In genomic region chr17:15656881-15657607, GRCm38 (mm10) we compare ENCODE assay signal across 8 mouse cellular contexts. TPM values are rescaled to one million over a fixed set of nuclear protein-coding genes. Genes with fewer than 3 reads are reported as not detected.
DNase-seq lines count a peak whose midpoint lies in the region; ATAC-seq and TF ChIP-seq lines count a peak whose summit lies in the region.

No protein-coding gene starts in this region.

- TF ChIP-seq POLR2A in bone marrow macrophage, adult 2 months (IDR thresholded peaks at IDR 0.05; ENCODE audit: borderline replicate concordance, low read depth, low read length), result no peak

- no peaks in the 10 kb centered on the region for H3K27me3 ChIP-seq in embryonic facial prominence, embryonic 14.5 days (replicated peaks; ENCODE audit: control insufficient read depth, insufficient read depth, low read length)
- H3K27me3 ChIP-seq in intestine, embryonic 15.5 days (replicated peaks), result no peaks in the 10 kb centered on the region

- peak overlapping the region; percentile 10; the same call in 1 of the 2 replicates for H3K4me2 ChIP-seq in embryonic facial prominence, embryonic 14.5 days (ENCODE audit: low read depth, low read length)
- H3K4me2 ChIP-seq in intestine, embryonic 15.5 days (replicated peaks), result peak overlapping the region; percentile 26; the same call in 1 of the 2 replicates

- ATAC-seq in embryonic facial prominence, embryonic 14.5 days (ENCODE audit: low read depth), result peak; percentile 80; the same call in 1 of the 2 replicates
- peak; percentile 95 for ATAC-seq in intestine, embryonic 15.5 days

- H3K9me3 ChIP-seq in embryonic facial prominence, embryonic 14.5 days (ENCODE audit: control insufficient read depth, low read length), result no peaks in the 10 kb centered on the region
- H3K9me3 ChIP-seq in intestine, embryonic 15.5 days, result no peaks in the 10 kb centered on the region

- TF ChIP-seq CTCF in bone marrow macrophage, adult 2 months (IDR thresholded peaks at IDR 0.05; ENCODE audit: low read depth, low read length), result no peak

- H3K4me1 ChIP-seq in bone marrow macrophage, adult 2 months (ENCODE audit: control insufficient read depth, insufficient read depth, low read length), result peaks cover 18% of the 10 kb centered on the region
- H3K4me1 ChIP-seq in embryonic facial prominence, embryonic 14.5 days (ENCODE audit: control insufficient read depth, insufficient read depth, low read length), result peaks cover 8% of the 10 kb centered on the region; the same call in 1 of the 2 replicates
- H3K4me1 ChIP-seq in intestine, embryonic 15.5 days (replicated peaks), result 0 out of 2 replicates have a peak, but pooled peaks cover 7% of the 10 kb centered on the region

- peak overlapping the region; percentile 37 for H3K4me3 ChIP-seq in bone marrow macrophage, adult 2 months (ENCODE audit: insufficient read depth, low read length)
- no peak overlapping the region for H3K4me3 ChIP-seq in embryonic facial prominence, embryonic 14.5 days (ENCODE audit: low read depth, low read length)
- H3K4me3 ChIP-seq in intestine, embryonic 15.5 days (replicated peaks), result no peak overlapping the region

- H3K27ac ChIP-seq in bone marrow macrophage, adult 2 months (ENCODE audit: insufficient read depth, low read depth, low read length), result peak overlapping the region; percentile 76
- H3K27ac ChIP-seq in embryonic facial prominence, embryonic 14.5 days (replicated peaks; ENCODE audit: low read depth, low read length), result peak overlapping the region; percentile 25; the same call in 1 of the 2 replicates
- H3K27ac ChIP-seq in intestine, embryonic 15.5 days, result no peak overlapping the region

- 11% methylated on average over 5 of the region's 6 CpGs for WGBS in embryonic facial prominence, embryonic 14.5 days
- 20% methylated on average over 6 of the region's 6 CpGs for WGBS in intestine, embryonic 15.5 days

- DNase-seq in embryonic facial prominence, embryonic 14.5 days (ENCODE audit: low spot score), result peak; percentile 73
- DNase-seq in lung, adult 18-20 months, result peak; percentile 27 to 28
- DNase-seq in skeletal muscle tissue, adult 2 months (ENCODE audit: low read depth, low spot score), result peak; percentile 2
- no peak for DNase-seq in urinary bladder, postnatal 25 days (ENCODE audit: low spot score)
- no peak for DNase-seq in frontal cortex, postnatal 10 days (ENCODE audit: low spot score in 2 of 2)
- DNase-seq in adrenal gland, postnatal 4 days (ENCODE audit: low spot score in 2 of 2), result no peak

- no peak overlapping the region for H3K9ac ChIP-seq in embryonic facial prominence, embryonic 14.5 days (ENCODE audit: low read depth, low read length)
- no peak overlapping the region for H3K9ac ChIP-seq in intestine, embryonic 15.5 days

- no peaks in the 10 kb centered on the region for H3K36me3 ChIP-seq in embryonic facial prominence, embryonic 14.5 days (ENCODE audit: control insufficient read depth, insufficient read depth, low read length)
- no peaks in the 10 kb centered on the region for H3K36me3 ChIP-seq in intestine, embryonic 15.5 days

RNA-seq across cellular contexts. Expression of gene Chd1, which starts 47.7 kb away (rescaled TPM):
- 32.2 and 33.6 TPM in 2 replicates for polyA plus RNA-seq in bone marrow macrophage, adult 2 months (2012; ENCODE audit: insufficient read depth, insufficient read length, missing spikeins)
- polyA plus RNA-seq in embryonic facial prominence, embryonic 14.5 days (2014; fragmentation: Nextera tagmentation; extraction: Ambion mirVana), result 26.3 and 27.7 TPM in 2 replicates
- 24.2 and 28.7 TPM in 2 replicates for polyA plus RNA-seq in intestine, embryonic 15.5 days (2015; fragmentation: Nextera tagmentation; extraction: Ambion mirVana)
- total RNA-seq in adrenal gland, postnatal 4 days (2021), result 10 to 100 TPM; 39.4 TPM

Comparison
In these comparisons a context has a peak if more than half of its experiments do, and no peak if none do; other contexts are left out.
1. DNase-seq: peak in embryonic facial prominence, embryonic 14.5 days (single experiment), lung, adult 18-20 months (2 of 2) and skeletal muscle tissue, adult 2 months (single experiment); none in urinary bladder, postnatal 25 days (single experiment), frontal cortex, postnatal 10 days (0 of 2) and adrenal gland, postnatal 4 days (0 of 2).